Mouse (Mus musculus) embryonic stem cell, embryonic (primary cell): ENCODE results near the gene Dyrk3.

ENCODE experiments used
- CTCF ChIA-PET, 4 experiments: fragments of 300-600 bp in 2 of 4; fragments of 350-600 bp in 2 of 4; sonication (Branson Sonifier 250); formaldehyde crosslinking; loops; one replicate each; lab custom pipeline; 2022; ENCODE audit warnings: inconsistent platforms in 2 of 4; lab: Charles Lee
- POLR2A ChIA-PET, 4 experiments: fragments of 300-600 bp in 2 of 4; fragments of 350-600 bp in 2 of 4; sonication (Branson Sonifier 250); formaldehyde crosslinking; loops; one replicate each; lab custom pipeline; 2022; ENCODE audit warnings: antibody characterized with exemption in 4 of 4, inconsistent platforms in 1 of 4; lab: Charles Lee

Dyrk3 gene

DNA sequence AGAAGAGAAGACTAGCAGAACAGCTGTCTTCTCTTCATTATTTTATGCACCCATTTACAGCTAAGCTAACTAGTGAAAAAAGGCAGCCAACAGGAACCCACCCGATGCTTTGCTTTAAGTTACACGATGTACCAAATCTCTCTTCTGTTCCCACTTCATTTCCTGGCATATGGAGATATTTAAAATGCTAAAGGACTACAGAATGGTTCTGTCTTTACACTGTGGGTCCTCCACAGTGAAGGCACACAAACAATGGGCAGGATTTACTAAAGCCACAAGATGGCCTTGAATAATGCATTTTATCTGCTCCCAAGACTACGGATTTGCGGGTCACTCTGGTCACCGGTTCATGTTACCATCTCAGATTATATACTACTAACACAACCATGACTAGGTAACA, 1.0 kb downstream of the Dyrk3 start:
- ChIA-PET CTCF (interaction anchor here in 1 of 4 experiments (0.6 kb wide), 1 partner anchor 1017 kb away, joined by 6 read pairs; no protein-coding TSS in a partner anchor), POLR2A (interaction anchor here in 3 of 4 experiments (0.6 to 10.1 kb wide), 24 partner anchors 8 to 730 kb away, joined by 3 to 118 read pairs (median 6); partner anchors contain the start of genes Eif2d (in 2 of the 3), Fam72a (in 1 of the 3), Rab29 (in 1 of the 3) and Srgap2 (in 1 of the 3))

DNA sequence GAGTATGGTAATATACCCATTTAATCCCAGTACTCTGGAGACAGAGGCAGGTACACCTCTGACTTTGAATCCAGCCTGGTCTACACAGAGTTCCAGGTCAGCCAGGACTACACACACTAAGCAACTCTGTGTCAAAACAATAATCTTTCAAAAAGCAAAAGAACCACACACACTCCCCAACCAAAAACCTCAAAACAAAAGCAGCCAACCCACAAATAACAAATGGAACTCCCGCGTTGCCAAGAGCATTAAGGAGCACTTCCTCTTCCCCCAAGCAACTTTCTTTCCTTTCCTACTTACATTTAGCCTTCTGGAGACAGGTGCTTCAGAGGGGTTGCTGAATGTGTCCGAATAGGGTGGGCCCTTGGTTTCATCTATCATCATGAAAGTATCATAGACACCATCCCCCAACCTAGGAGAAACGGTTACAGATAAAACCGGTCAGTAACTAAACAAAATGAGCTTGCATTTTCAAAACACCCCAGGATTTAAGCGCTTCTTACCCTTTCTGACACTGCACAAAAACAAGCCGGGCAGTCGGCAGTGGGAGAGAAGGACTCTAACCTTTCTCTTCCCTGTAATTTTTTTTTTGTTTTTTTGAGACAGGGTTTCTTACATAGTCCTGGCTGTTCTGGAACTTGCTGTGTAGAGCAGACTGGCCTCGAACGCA, 2.0 kb downstream of the Dyrk3 start:
- CTCF ChIA-PET = no interaction called here
- POLR2A ChIA-PET = interaction anchor here in 3 of 4 experiments (0.7 to 10.1 kb wide), 16 partner anchors 9 to 200 kb away, joined by 3 to 118 read pairs (median 7); partner anchors contain the start of gene Eif2d (in 2 of the 3)

DNA sequence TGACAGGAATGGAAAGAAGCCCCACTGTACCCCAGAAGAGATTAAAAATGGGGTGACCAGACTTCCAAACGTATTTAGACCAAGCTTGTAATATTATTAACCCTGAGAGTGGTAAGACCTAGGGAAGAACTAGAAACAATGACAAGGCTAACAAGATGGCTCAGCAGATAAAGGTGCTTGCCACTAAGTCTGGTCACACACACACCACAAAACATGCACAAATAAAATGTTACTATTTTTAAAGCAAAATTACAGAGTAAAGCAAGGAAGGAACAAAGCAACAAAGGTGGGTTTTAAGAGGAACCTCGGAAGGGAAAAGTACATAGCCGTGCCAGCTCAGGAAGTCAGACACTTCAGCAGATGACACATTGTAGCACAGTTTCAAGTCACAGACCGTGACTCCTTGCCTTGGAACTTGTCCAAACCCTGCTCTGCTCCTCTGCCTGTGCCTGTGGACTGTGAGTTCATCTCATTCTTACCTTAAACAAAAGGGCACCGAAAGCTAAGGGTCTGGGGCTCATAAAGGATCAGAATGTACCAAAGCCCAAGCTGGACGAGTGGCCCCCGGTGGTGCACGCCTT, 3.1 kb downstream of the Dyrk3 start:
- POLR2A ChIA-PET = interaction anchor here (0.6 to 10.1 kb wide), 13 partner anchors 9 to 201 kb away, joined by 3 to 118 read pairs (median 8); partner anchors contain the start of gene Eif2d (in 2 of the 4)

DNA sequence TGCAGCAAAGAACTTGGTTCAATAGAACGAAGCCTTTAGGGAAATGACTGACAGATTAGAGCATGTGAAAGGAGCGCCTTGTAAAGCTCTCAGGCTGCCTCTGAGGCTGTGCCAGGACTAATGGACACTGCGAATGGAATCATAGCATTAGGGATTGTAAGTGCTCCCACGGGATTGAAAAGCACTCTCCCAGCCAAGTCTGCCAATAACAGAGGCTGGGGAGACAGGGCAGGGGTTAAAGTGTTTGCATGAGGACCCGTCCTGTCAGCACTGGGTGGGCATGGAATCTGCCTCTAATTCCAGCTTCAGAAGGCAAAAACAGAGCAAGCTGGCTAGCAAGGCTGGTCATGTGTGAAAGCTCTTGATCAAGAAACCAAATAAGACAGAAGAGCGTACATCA, 3.9 kb downstream of the Dyrk3 start:
- CTCF ChIA-PET = no interaction called here
- POLR2A ChIA-PET = interaction anchor here in 2 of 4 experiments (1.8 to 10.1 kb wide), 7 partner anchors 9 to 26 kb away, joined by 4 to 118 read pairs (median 19); partner anchors contain the start of gene Eif2d (in 2 of the 2)

More for the DNA sequence above, 3.1 kb downstream of the Dyrk3 start:
- CTCF ChIA-PET = interaction anchor here in 1 of 4 experiments (0.7 to 1.0 kb wide), 2 partner anchors 20 to 89 kb away, joined by 3 read pairs; no protein-coding TSS in a partner anchor

DNA sequence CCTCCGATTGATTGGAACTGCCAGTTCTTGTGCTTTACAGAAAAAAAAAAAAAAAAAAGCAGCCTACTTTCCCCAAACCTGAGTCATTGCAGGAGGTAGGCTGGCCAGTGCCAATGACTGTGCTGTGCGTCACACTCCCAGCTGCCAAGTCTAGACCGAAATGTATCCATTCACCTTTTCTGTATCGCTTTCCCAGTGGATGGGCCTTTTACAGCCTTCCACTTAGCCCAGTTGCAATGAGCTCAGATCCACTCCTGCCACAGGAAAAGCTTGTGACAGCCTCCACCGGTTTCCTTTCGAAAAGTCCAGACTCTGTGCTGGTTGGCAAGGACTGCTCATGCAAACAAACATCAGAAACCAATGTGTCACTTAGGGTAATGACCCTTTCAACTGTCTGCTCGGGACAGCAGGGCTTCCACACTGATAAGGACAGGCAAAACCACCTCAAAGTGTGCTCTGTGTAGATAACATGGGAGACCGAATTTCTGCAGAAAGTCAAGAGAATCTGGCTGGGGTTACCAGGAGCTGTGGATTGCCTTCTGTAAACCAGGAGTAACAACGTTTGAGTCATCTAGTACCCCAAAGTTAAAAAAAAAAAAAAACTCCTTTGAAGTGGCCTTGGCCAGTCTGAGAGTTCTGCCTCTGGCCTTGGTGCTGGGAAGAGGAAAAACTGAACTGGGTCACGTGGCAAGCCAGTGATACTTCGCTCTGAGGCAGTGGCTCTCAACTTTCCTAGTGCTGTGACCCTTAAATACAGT, 12.0 kb downstream of the Dyrk3 start:
- POLR2A ChIA-PET = interaction anchor here in 3 of 4 experiments (0.6 to 5.9 kb wide), 35 partner anchors 9 to 1007 kb away, joined by 3 to 42 read pairs (median 5); partner anchors contain the start of genes Dyrk3 (in 3 of the 3), Eif2d (in 1 of the 3), Fam72a (in 1 of the 3) and Rassf5 (in 1 of the 3)
- CTCF ChIA-PET = interaction anchor here in 3 of 4 experiments (0.7 to 1.9 kb wide), 5 partner anchors 9 to 34 kb away, joined by 3 to 6 read pairs (median 3); no protein-coding TSS in a partner anchor

DNA sequence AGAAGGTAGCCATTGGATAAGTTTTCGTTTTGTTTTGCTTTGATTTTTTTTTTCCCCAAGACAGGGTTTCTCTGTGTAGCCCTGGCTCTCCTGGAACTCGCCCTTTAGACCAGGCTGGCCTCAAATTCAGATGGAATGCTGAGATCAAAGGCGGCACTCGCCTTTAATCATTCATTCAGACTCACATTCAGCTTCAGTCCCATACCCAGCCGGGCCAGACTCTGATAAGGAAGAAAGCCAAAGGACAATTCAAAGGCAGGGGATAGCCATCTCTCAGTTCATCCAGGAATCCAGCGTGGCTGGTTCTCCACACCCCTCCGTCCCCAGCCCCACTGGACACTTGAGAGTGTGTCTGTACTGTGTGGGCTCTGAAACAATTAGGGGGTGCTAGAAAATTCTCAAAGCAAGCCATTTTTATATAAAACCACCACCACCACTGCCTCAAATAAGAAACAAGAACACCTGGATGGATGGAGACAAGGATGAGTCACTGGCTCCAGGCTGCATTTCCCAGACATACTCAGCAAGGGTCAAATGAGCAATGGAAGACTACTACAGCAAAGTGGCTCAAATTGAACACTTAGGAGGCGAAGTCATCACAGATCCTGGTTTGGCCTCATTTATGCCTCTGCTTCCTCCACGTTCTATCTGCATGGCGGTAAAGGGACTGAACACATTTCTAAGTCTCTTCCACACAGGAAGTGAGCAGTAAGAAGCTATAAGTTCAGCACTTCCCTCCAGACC, 14.4 kb downstream of the Dyrk3 start:
- ChIA-PET POLR2A (interaction anchor here in 3 of 4 experiments (0.8 to 5.9 kb wide), 13 partner anchors 8 to 76 kb away, joined by 3 to 42 read pairs (median 4); partner anchors contain the start of genes Dyrk3 (in 2 of the 3) and Eif2d (in 1 of the 3)), CTCF (interaction anchor here (0.5 to 1.2 kb wide), 6 partner anchors 8 to 747 kb away, joined by 3 to 6 read pairs (median 3); no protein-coding TSS in a partner anchor)

DNA sequence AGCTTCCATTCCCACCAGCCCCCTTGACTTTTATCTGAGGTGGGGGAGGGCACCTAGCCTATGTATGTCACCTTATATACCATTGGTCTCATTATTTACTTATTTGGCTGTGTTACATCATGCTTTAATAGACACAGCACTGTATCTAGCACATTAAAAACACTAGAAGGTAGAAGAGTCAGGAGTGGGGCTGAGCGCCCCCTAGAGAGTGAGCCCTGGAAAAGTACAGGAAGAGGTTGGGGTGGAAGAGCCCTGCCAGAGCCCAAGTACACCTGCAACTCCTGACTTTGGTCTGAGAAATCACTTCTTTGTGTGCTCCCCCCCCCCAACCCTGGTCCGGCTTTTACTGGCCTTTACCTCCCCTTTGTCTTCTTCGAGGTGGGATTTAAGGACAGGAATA, 16.2 kb downstream of the Dyrk3 start:
- ChIA-PET CTCF (interaction anchor here in 3 of 4 experiments (0.6 to 1.2 kb wide), 10 partner anchors 9 to 1248 kb away, joined by 3 to 16 read pairs (median 4); partner anchors contain the start of gene Eif2d (in 1 of the 3)), POLR2A (interaction anchor here in 2 of 4 experiments (0.6 to 2.5 kb wide), 3 partner anchors 12 to 1147 kb away, joined by 3 to 8 read pairs (median 4); no protein-coding TSS in a partner anchor)

DNA sequence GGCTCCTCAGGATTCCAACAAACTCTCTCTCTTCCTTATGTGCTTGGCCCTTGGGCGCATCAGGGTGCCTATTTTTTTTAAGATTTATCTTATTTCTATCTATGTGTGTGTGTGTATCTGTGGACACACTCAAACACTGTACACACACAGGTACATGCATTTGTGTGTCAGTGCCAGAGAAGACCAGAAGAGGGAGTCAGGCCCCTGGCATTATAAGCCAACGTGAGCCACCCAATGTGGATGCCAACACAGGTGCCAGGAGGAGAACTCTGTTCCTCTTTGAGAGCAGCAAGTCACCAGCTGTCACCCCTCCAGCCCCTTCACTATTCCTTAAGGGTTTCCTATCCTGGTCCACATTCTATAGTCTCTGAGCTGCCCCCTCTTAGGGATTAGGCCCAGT, 19.1 kb downstream of the Dyrk3 start:
- ChIA-PET POLR2A (interaction anchor here in 1 of 4 experiments (0.9 to 3.4 kb wide), 4 partner anchors 9 to 62 kb away, joined by 3 to 15 read pairs (median 4); partner anchors contain the start of gene Eif2d), CTCF (interaction anchor here (0.5 to 4.5 kb wide), 10 partner anchors 10 to 761 kb away, joined by 3 to 61 read pairs (median 4); partner anchors contain the start of genes Rassf5 (in 2 of the 4) and Eif2d (in 1 of the 4))

DNA sequence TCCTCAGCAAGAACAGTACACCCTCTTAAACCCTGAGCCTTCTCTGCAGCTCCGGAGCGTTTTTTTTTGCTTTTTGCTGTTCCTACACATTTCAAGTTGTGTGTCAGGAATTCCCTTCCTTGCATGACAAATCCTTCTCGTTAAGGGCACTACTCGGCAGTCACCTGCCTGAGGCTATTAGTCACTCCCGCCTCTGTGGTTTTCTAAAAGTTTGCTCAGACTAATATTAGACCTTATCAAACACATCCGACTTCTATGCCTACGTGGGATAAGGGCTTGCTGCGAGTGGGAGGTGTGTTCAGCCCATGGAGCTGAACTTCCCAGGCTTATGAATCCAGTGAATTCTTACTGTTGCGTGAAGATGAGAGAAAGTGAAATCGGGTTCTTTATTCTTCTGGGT, 19.6 kb downstream of the Dyrk3 start:
- CTCF ChIA-PET = interaction anchor here (0.6 to 4.5 kb wide), 10 partner anchors 10 to 761 kb away, joined by 3 to 61 read pairs (median 4); partner anchors contain the start of gene Rassf5 (in 2 of the 4)
- POLR2A ChIA-PET = interaction anchor here in 2 of 4 experiments (0.5 to 3.4 kb wide), 6 partner anchors 20 to 491 kb away, joined by 3 to 15 read pairs (median 5); partner anchors contain the start of gene Eif2d (in 1 of the 2)

DNA sequence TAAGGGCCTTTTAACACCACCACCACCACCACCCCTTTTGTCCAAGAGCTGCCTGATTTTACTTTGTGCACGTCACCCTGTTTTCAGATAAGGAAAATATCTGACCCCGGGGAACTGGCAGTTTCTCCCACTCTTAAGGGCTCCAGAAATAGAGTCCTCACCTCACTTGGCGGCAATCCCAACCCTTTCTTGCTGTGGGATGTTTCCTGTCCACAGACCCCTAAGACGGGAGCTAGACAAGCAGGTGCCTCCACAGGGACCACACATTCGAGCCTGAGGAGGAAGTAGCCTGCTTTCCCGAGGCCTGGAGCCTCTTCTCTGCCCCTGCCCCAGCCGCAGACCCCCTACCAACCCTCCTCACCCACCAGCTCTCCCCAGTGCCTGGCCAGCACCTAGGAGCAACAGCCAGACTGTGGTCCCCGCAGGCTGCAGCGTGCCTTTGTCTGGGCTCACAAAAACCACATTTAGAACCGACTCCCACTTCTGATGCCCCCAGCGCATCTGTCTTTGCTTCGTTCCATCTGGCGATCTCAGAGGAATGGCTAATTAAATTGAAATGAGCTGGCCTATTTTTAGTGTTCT, 21.6 kb downstream of the Dyrk3 start:
- ChIA-PET POLR2A (interaction anchor here in 3 of 4 experiments (0.6 to 2.9 kb wide), 21 partner anchors 10 to 702 kb away, joined by 3 to 29 read pairs (median 5); partner anchors contain the start of genes Rassf5 (in 2 of the 3), Eif2d (in 1 of the 3) and Pm20d1 (in 1 of the 3)), CTCF (interaction anchor here (0.5 to 5.0 kb wide), 61 partner anchors 8 to 1560 kb away, joined by 3 to 61 read pairs (median 4); partner anchors contain the start of genes Rassf5 (in 3 of the 4) and Eif2d (in 1 of the 4))

DNA sequence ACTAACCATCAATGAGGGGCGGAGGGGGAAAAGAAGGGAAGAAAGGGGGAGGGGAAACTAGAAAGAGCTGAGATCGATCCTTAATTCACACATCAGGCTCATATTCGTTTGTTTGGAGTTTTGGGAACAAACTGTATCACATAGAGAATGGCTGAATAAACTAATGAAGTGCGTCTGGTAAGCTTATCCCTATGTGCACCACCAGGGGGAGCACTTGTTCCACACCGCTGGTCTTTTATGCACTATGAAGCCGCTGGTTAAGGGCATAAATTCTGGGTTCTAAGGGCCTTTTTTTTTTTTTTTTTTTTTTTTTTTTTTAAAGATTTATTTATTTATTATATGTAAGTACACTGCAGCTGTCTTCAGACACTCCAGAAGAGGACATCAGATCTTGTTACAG, 22.2 kb downstream of the Dyrk3 start:
- CTCF ChIA-PET = interaction anchor here (0.5 to 5.0 kb wide), 85 partner anchors 8 to 637 kb away, joined by 3 to 61 read pairs (median 4); partner anchors contain the start of genes Rassf5 (in 3 of the 4) and Eif2d (in 1 of the 4)
- POLR2A ChIA-PET = interaction anchor here (0.6 to 2.9 kb wide), 29 partner anchors 8 to 703 kb away, joined by 3 to 29 read pairs (median 4); partner anchors contain the start of genes Rassf5 (in 2 of the 4), Eif2d (in 1 of the 4), Mapkapk2 (in 1 of the 4) and Pm20d1 (in 1 of the 4)

DNA sequence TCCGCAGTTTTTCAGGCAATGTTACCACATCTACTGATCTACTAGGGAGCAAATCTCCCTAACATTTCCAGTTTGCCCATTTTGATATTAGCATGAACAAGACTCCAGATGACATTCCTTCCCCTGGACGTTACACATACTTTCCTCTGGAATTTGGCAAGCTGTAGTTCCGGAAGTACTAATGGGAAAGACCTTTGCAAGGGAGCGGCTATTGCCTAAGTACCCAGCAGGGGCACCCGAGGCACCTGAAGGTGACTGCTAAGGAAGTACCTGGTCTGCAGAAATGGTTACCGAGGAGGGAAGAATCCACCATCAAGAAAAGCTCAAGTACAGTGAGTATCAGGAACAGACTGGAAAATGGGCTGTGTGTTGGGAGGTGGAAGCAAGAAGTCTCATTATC, 25.6 kb downstream of the Dyrk3 start:
- POLR2A ChIA-PET = no interaction called here
- CTCF ChIA-PET = interaction anchor here in 3 of 4 experiments (0.5 to 5.0 kb wide), 11 partner anchors 10 to 158 kb away, joined by 3 to 25 read pairs (median 4); partner anchors contain the start of gene Rassf5 (in 1 of the 3)

DNA sequence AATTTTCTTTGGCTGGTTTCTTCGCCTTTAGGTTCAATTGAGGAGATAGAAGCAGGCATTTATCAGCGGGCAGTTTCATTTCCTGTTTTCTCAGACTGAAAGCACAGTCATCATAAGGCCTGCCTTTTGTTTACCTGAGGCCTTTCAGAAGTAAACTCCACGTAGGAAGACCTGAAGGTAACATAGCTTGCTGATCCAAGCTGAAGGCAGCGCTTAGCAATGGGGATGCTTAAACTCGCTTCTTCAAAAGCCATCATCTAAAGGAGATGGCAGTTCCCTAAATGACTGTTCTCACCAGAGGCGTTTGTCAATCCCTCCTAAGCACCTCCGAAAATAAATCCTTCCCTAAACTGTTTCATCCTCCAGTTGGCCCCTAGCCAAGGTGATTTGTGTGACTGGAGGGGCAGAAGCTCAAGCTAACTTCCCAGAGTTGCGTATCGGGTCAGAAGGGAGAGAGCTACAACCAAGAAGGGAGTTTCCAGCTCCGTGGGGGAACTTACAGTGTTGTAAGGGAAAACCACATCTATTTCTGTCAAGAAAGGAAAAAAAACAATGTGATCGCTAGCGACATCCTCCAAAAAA, 27.5 kb downstream of the Dyrk3 start:
- CTCF ChIA-PET = interaction anchor here in 2 of 4 experiments (0.6 to 1.0 kb wide), 2 partner anchors 47 to 1271 kb away, joined by 3 to 4 read pairs; no protein-coding TSS in a partner anchor

DNA sequence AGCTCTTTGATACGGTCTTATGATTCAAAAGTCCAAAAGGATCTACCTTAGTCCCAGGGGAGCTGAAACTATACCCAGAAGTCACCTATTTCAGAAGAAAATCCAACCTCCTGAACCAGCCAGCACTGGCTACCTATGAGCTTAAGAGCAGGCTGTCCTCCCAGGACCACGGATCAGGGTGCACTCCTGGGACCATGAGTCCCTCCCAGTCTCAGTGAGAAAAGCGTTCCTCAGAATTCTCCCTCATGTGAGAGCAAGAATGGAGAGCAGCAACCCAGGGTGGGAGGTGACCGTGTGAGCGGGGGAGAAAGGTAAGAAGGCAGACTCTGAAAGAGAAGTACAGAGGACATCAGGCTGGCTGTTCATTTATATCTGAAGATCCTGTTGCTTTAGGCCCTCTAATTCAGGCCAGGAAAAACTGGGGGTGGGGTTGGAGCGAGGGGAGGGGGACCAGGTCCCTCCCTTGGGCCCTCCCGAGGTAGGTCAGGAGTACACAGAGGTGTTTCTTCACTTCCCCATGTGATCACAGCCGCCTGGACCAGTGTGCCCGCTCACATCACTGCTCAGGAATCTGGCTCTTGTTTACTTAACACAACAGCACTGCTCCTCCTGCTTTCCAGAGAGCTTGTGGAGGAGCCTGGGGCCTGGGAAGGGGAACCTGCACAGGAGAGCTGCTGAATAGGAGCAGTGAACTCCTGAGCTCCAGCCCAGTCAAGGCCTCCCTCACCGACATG, 30.4 kb downstream of the Dyrk3 start:
- ChIA-PET POLR2A (interaction anchor here in 2 of 4 experiments (0.6 to 2.1 kb wide), 6 partner anchors 10 to 153 kb away, joined by 3 to 7 read pairs (median 4); partner anchors contain the start of gene Mapkapk2 (in 2 of the 2)), CTCF (interaction anchor here in 3 of 4 experiments (0.6 to 3.2 kb wide), 7 partner anchors 8 to 182 kb away, joined by 3 to 6 read pairs (median 3); no protein-coding TSS in a partner anchor)

More for the DNA sequence above, 27.5 kb downstream of the Dyrk3 start:
- POLR2A ChIA-PET = interaction anchor here in 2 of 4 experiments (0.6 to 1.4 kb wide), 4 partner anchors 13 to 760 kb away, joined by 3 to 8 read pairs (median 4); partner anchors contain the start of gene Mapkapk2 (in 1 of the 2)
